Mouse (Mus musculus): Measurements from ENCODE around the gene Xlr. TPM values are rescaled to one million over a fixed set of nuclear protein-coding genes. Genes with fewer than 3 reads are reported as not detected.
"Not testable (repeated sequence)": the region's sequence is repeated elsewhere in the genome, so short reads cannot be mapped to it uniquely, and the experiment has no call there.

Xlr gene
- 2.5 TPM in 1 of 2 replicates, not detected in the other for total RNA-seq (2015; ENCODE audit: low replicate concordance)
- total RNA-seq (2017; ENCODE audit: low replicate concordance), result 2.7 TPM in 1 of 2 replicates, not detected in the other

GRCm38 (mm10) chrX:53797519-53797918 lies at the start of gene Xlr:
Gene Xlr (minus strand): TSS chrX:53797706.
- not testable (repeated sequence) for ATAC-seq (replicated peaks; ENCODE audit: low FRiP score, poor library complexity, severe bottlenecking)

DNA sequence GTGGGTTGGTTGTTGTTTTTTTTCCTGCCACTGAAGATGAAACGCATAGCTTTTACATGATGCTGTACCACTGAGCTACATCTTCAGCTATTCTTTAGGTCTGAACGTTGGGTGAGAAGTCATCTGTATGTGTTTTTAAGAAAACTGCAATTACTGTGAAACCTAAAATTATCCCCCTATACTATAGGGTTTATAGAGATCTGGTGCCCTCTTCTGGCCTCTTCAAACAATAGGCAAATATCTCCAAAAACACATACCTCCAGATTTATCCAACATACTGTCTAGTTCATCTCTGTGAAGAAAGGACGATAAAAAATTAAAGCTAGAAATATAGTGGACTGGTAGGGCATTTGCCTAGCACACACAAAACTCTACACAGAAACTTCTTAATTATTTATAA lies 1.6 kb upstream of the Xlr start:
- no peak for ATAC-seq (replicated peaks; ENCODE audit: low FRiP score, poor library complexity, severe bottlenecking)

- ATAC-seq (replicated peaks; ENCODE audit: low FRiP score, poor library complexity, severe bottlenecking), result no peak
These were observed 21.2 kb downstream of the Xlr start, which contains the start of gene Zfp36l3 for GRCm38 (mm10) chrX:53776276-53776675. Gene Zfp36l3 (minus strand): TSS chrX:53776394.

- ATAC-seq (replicated peaks; ENCODE audit: low FRiP score, poor library complexity, severe bottlenecking), result no peak
These were observed 39.8 kb downstream of the Xlr start, which contains the start of gene 1700013H16Rik for GRCm38 (mm10) chrX:53757736-53758135. Gene 1700013H16Rik (minus strand): TSS chrX:53757831.

DNA sequence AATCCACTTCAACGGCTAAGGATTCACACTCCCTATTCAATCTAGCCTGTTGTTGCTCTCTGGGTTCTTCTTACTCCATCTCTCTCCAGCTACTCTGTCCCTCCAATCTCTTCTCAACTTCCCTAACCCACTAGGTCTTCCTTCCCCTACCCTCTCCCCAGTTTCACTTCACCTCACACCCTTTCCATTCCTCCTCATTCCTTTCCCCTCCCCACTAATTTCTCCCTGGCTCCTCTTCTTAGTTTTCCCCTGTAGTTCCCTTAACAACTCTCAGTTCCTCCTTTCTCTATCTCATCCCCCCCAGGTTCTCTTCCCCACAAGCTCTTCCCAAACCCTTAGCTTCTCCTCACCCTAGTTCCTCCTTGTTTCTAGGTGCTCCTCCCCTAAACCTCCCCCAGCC lies 44.7 kb downstream of the Xlr start:
- no peak for ATAC-seq (replicated peaks; ENCODE audit: low FRiP score, poor library complexity, severe bottlenecking)

DNA sequence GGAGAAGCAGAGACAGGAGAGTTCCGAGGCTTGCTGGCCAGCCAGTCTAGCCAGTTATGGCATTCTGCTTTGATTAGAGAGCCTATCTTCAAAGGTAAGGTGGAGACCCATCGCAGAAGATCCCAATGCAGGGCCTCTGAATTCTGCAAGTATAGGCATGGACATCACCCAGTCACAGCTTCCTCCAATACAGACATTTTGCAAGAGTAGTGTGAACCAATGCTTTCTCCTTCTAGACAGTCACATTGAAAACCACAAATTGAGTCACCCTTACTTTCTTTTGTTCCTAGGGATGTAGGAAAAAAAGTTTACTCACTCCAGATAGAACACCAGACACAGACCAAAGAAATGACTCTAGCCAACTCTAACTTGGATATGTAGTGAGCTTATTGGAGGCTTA lies 68.5 kb downstream of the Xlr start:
- ATAC-seq (replicated peaks; ENCODE audit: low FRiP score, poor library complexity, severe bottlenecking), result no peak

Other genes with a start within 250 kb of the Xlr start
- not detected in 2 replicates for gene Rtl8c, start 189.7 kb downstream of the Xlr start, total RNA-seq (2015; ENCODE audit: low replicate concordance)
- not detected in 2 replicates for gene Rtl8c, start 189.7 kb downstream of the Xlr start, total RNA-seq (2017; ENCODE audit: low replicate concordance)
- not detected in 2 replicates for gene Gm14597, start 188.7 kb downstream of the Xlr start, total RNA-seq (2015; ENCODE audit: low replicate concordance)
- not detected in 2 replicates for gene Gm14597, start 188.7 kb downstream of the Xlr start, total RNA-seq (2017; ENCODE audit: low replicate concordance)
- not detected in 2 replicates for gene Rtl8a, start 154.0 kb downstream of the Xlr start, total RNA-seq (2015; ENCODE audit: low replicate concordance)
- gene Rtl8a, start 154.0 kb downstream of the Xlr start, total RNA-seq (2017; ENCODE audit: low replicate concordance), result not detected in 2 replicates
- gene Rtl8b, start 127.3 kb downstream of the Xlr start, total RNA-seq (2015; ENCODE audit: low replicate concordance), result not detected in 2 replicates
- gene Rtl8b, start 127.3 kb downstream of the Xlr start, total RNA-seq (2017; ENCODE audit: low replicate concordance), result 2.6 TPM in 1 of 2 replicates, not detected in the other
- not detected in 2 replicates for gene 4930502E18Rik, start 72.9 kb downstream of the Xlr start, total RNA-seq (2015; ENCODE audit: low replicate concordance)
- gene 4930502E18Rik, start 72.9 kb downstream of the Xlr start, total RNA-seq (2017; ENCODE audit: low replicate concordance), result not detected in 2 replicates
- gene 1700013H16Rik, start 39.9 kb downstream of the Xlr start, total RNA-seq (2015; ENCODE audit: low replicate concordance), result not detected in 2 replicates
- gene 1700013H16Rik, start 39.9 kb downstream of the Xlr start, total RNA-seq (2017; ENCODE audit: low replicate concordance), result not detected in 2 replicates
- not detected in 2 replicates for gene Zfp36l3, start 21.3 kb downstream of the Xlr start, total RNA-seq (2015; ENCODE audit: low replicate concordance)
- not detected in 2 replicates for gene Zfp36l3, start 21.3 kb downstream of the Xlr start, total RNA-seq (2017; ENCODE audit: low replicate concordance)

Measured in erythroid progenitor cell, adult 5-6 weeks (primary cell).